Mouse (Mus musculus): ENCODE data around the gene Tmem265. TPM values are rescaled to one million over a fixed set of nuclear protein-coding genes. Genes with fewer than 3 reads are reported as not detected.

Tmem265 gene
- total and polyA plus RNA-seq, 3 experiments = not detected

DNA sequence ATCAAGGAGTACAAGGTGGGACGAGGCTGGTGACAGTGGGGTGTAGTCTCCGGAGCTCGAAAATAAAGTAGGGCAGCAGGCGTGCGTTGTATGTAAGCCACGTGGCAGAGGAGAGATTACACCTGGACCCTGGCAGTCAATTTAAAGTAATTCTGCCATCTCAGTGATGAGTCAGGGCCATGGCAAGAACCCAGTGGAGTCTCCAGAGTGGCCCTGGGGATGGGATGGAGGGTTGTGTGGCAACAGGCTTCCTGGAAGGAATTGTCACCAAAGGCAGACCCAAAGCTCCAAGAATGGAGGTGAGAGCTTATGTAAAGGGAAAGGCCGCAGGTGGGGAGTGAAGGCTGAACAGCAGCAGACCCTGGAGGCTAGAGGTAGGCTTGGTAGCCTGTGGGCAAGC is 39.4 kb downstream of the Tmem265 start:
- no peak for TF ChIP-seq UBTF (IDR thresholded peaks at IDR 0.05; ENCODE audit: borderline replicate concordance, insufficient read depth, low read depth, low read length)
- Histone ChIP-seq H3K9me3 (replicated peaks; ENCODE audit: insufficient read depth, low read length) (no peaks in the 10 kb centered on the region), H3K36me3 (ENCODE audit: control insufficient read depth in 1 of 2, insufficient read depth in 2 of 2, low read length in 2 of 2) (peaks cover 0 to 12% of the 10 kb centered on the region in 2 experiments; a peak in 2 of 4 replicates), H3K27ac (ENCODE audit: control insufficient read depth, low read depth, low read length) (no peak overlapping the region), H3K4me1 (ENCODE audit: control insufficient read depth in 1 of 2, insufficient read depth in 2 of 2, low read length in 2 of 2) (no peaks in the 10 kb centered on the region), H3K27me3 (ENCODE audit: control insufficient read depth in 1 of 2, insufficient read depth in 2 of 2, low read length in 2 of 2) (no peaks in the 10 kb centered on the region), H3K79me2 (ENCODE audit: control insufficient read depth, insufficient read depth, low read length, poor library complexity) (no peaks in the 10 kb centered on the region), H3K9ac (ENCODE audit: control insufficient read depth, low read depth, low read length, poor library complexity, severe bottlenecking) (no peak overlapping the region), H3K4me3 (ENCODE audit: control insufficient read depth in 1 of 2, insufficient read depth in 1 of 2, low read depth in 2 of 2, low read length in 2 of 2) (no peak overlapping the region)
- DNase-seq (ENCODE audit: low read depth, low spot score) = no peak

DNA sequence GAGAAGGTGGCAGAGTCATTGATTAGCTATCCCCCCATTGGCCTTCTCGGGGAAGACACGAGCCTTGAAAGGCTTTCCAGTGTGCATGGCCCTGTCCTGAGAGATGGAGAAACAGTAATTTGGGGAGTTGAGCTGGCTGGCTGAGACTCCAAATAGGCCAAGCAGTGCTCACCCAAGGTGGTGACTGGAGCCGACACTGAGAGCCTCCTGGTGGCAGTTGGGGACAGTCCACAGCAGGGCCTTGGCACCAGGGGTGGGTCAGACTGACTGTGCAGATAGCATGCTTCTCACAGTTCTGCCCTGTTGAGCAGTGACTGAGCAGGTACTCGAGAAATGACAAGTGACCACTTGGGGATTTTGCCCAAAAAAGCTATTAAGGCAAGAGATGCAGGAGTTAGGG is 40.5 kb downstream of the Tmem265 start:
- H3K4me1 ChIP-seq (ENCODE audit: control insufficient read depth in 1 of 2, insufficient read depth in 2 of 2, low read length in 2 of 2) = no peaks in the 10 kb centered on the region
- no peak for DNase-seq (ENCODE audit: low read depth, low spot score)
- H3K36me3 ChIP-seq (ENCODE audit: control insufficient read depth in 1 of 2, insufficient read depth in 2 of 2, low read length in 2 of 2) = peaks cover 0 to 9% of the 10 kb centered on the region in 2 experiments; a peak in 2 of 4 replicates
- H3K27me3 ChIP-seq (ENCODE audit: control insufficient read depth in 1 of 2, insufficient read depth in 2 of 2, low read length in 2 of 2) = no peaks in the 10 kb centered on the region
- no peak overlapping the region for H3K9ac ChIP-seq (ENCODE audit: control insufficient read depth, low read depth, low read length, poor library complexity, severe bottlenecking)
- TF ChIP-seq GATA1 (IDR thresholded peaks at IDR 0.05; ENCODE audit: low read depth, low read length) = no peak
- no peak; a peak in 1 of 6 replicates for TF ChIP-seq CTCF (IDR thresholded peaks at IDR 0.05 in 2 of 3, conservative IDR thresholded peaks at IDR 0.05 in 1 of 3; ENCODE audit: control insufficient read depth in 1 of 3, insufficient read depth in 1 of 3, low read depth in 2 of 3, low read length in 3 of 3, poor library complexity in 1 of 3, severe bottlenecking in 1 of 3)
- TF ChIP-seq MAX (IDR thresholded peaks at IDR 0.05; ENCODE audit: low read length) = no peak
- no peak for TF ChIP-seq MAFK (IDR thresholded peaks at IDR 0.05; ENCODE audit: borderline replicate concordance, low read depth, low read length)
- TF ChIP-seq ZNF384 (IDR thresholded peaks at IDR 0.05; ENCODE audit: low read depth, low read length) = no peak
- no peak for TF ChIP-seq MXI1 (IDR thresholded peaks at IDR 0.05; ENCODE audit: low read depth, low read length)
- H3K27ac ChIP-seq (ENCODE audit: control insufficient read depth, low read depth, low read length) = no peak overlapping the region
- no peaks in the 10 kb centered on the region for H3K79me2 ChIP-seq (ENCODE audit: control insufficient read depth, insufficient read depth, low read length, poor library complexity)
- no peaks in the 10 kb centered on the region for H3K9me3 ChIP-seq (replicated peaks; ENCODE audit: insufficient read depth, low read length)
- no peak overlapping the region for H3K4me3 ChIP-seq (ENCODE audit: control insufficient read depth in 1 of 2, insufficient read depth in 1 of 2, low read depth in 2 of 2, low read length in 2 of 2)

DNA sequence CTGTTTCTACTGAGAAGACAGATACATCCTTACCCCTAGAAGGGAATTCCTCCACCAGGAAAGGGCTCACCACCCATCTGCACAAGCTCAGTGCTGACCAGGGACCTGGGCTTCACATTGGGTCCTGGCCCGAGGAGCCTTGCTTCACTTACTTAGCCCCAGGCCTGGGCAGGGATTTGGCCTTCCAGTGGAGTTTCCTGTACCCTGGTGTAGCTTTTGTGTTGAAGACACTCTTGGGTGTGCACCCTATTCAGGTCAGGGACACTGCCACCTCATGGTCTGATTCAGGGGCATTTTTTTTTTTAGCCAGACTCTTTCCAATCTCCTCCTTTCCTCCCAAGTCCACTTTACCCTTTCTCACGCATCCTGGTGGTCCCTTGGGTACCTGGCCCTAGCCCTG is 41.7 kb downstream of the Tmem265 start:
- Histone ChIP-seq H3K4me3 (ENCODE audit: control insufficient read depth in 1 of 2, insufficient read depth in 1 of 2, low read depth in 2 of 2, low read length in 2 of 2) (no peak overlapping the region), H3K27ac (ENCODE audit: control insufficient read depth, low read depth, low read length) (no peak overlapping the region), H3K79me2 (ENCODE audit: control insufficient read depth, insufficient read depth, low read length, poor library complexity) (no peaks in the 10 kb centered on the region), H3K36me3 (ENCODE audit: control insufficient read depth in 1 of 2, insufficient read depth in 2 of 2, low read length in 2 of 2) (peaks cover 0 to 9% of the 10 kb centered on the region in 2 experiments; a peak in 2 of 4 replicates), H3K27me3 (ENCODE audit: control insufficient read depth in 1 of 2, insufficient read depth in 2 of 2, low read length in 2 of 2) (no peaks in the 10 kb centered on the region), H3K9me3 (replicated peaks; ENCODE audit: insufficient read depth, low read length) (no peaks in the 10 kb centered on the region), H3K4me1 (ENCODE audit: control insufficient read depth in 1 of 2, insufficient read depth in 2 of 2, low read length in 2 of 2) (no peaks in the 10 kb centered on the region), H3K9ac (ENCODE audit: control insufficient read depth, low read depth, low read length, poor library complexity, severe bottlenecking) (no peak overlapping the region)
- no peak for DNase-seq (ENCODE audit: low read depth, low spot score)
- TF ChIP-seq ETS1 (IDR thresholded peaks at IDR 0.05; ENCODE audit: low read depth, low read length) (no peak), CHD2 (IDR thresholded peaks at IDR 0.05; ENCODE audit: low read length) (no peak), MAZ (IDR thresholded peaks at IDR 0.05; ENCODE audit: low read depth, low read length) (no peak), SIN3A (IDR thresholded peaks at IDR 0.05; ENCODE audit: low read length) (no peak), BHLHE40 (IDR thresholded peaks at IDR 0.05; ENCODE audit: borderline replicate concordance, low read depth, low read length) (no peak), TAL1 (IDR thresholded peaks at IDR 0.05; ENCODE audit: low read length) (no peak), NRF1 (IDR thresholded peaks at IDR 0.05; ENCODE audit: insufficient read depth, low read depth, low read length, poor library complexity, severe bottlenecking) (no peak)

Measured in MEL (cell line).